Mouse (Mus musculus): Measurements from ENCODE around the gene Fam213a. TPM values are rescaled to one million over a fixed set of nuclear protein-coding genes. Genes with fewer than 3 reads are reported as not detected.

Gene Fam213a
- 216 and 236 TPM in 2 replicates for polyA plus RNA-seq (2015; fragmentation: Nextera tagmentation; extraction: Ambion mirVana)

DNA sequence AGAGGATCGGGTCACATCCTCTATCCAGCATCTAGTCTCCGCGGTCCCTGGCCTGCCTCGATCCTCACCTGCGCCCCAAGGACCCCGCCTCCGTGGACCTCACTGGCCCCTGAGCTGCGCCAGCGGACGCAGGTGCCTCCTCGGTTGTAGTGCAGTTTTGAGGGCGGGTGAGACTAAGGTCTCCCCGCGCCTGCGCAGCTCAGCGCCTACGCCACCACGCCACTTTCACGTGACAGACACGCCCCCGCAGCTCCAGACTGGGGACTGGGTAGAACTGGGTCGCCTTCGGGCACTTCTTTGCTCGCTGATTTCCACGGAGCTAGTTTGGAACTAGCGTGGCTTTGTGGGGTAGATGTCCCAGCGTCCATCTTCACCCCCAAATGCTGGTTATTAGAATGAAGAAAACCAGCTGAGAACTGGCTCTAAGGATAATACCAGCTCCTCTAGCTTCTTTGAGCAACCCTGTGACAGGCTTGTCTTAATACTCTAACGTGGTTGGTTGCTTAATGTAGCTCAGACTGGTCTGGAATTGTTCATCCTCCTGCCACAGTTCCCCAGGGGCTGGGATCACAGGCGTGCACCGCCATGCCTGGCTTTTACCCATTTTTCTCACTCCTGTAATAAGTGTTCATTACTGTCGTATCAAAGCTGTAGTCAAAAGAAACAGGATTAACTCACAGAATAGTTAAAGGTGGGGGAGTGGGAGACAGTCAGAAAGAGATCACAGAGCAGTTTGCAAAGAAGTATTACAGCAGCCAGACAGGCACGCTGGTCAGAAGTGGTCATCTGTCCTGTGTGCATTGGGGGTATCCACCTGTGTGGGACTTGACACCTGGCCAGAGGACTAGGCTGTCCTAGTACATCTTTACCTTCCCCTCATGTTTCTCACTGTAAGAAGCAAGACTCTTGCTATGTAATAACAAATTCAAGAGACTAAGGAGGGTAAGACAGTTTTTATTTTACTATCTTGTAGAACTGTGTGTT, at the start of gene Fam213a:
Fam213a (minus strand) TSS at position 159 of the 984 bp plus-strand sequence.

DNA sequence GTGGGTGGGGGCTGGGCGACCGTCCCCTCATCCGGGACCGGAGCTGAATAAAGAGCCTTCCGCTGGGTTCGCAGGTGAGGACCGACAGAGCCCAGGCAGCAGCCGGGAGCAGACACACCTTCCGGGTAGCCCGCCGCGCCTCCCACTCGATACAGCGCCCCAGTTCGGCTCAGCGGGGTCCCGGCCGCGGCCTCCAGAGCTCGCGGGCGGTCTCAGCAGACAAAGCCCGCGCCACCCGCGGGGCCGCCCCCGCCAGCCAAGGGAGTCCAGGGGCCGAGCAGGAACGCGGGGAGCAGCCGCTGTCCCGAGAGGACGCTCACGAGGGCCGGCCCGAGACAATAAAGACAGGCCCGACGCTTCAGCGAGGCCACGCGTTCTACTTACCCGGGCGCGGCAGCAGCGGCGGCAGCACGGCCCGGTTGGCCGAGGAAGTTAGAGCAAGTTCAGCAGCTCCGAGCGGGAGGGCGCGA, 47.2 kb downstream of the Fam213a start, which contains the start of gene Tspan14:
Tspan14 (minus strand) TSS at position 416 of the 470 bp plus-strand sequence.

Other genes starting within 250 kb of the Fam213a start
- gene Sh2d4b, start 120.5 kb downstream of the Fam213a start, polyA plus RNA-seq (2015; fragmentation: Nextera tagmentation; extraction: Ambion mirVana): 0.16 and 0.19 TPM in 2 replicates
- gene Tspan14, start 47.0 kb downstream of the Fam213a start, polyA plus RNA-seq (2015; fragmentation: Nextera tagmentation; extraction: Ambion mirVana): 45.2 and 46.7 TPM in 2 replicates
- 0.21 and 0.26 TPM in 2 replicates for gene Dydc2, start 55.4 kb upstream of the Fam213a start, polyA plus RNA-seq (2015; fragmentation: Nextera tagmentation; extraction: Ambion mirVana)
- 0.16 and 0.33 TPM in 2 replicates for gene Dydc1, start 59.1 kb upstream of the Fam213a start, polyA plus RNA-seq (2015; fragmentation: Nextera tagmentation; extraction: Ambion mirVana)
- gene Mat1a, start 91.2 kb upstream of the Fam213a start, polyA plus RNA-seq (2015; fragmentation: Nextera tagmentation; extraction: Ambion mirVana): 0.23 and 1.1 TPM in 2 replicates
- 0.10 and 0.12 TPM in 2 replicates for gene Sftpa1, start 118.0 kb upstream of the Fam213a start, polyA plus RNA-seq (2015; fragmentation: Nextera tagmentation; extraction: Ambion mirVana)
- gene Mbl1, start 137.7 kb upstream of the Fam213a start, polyA plus RNA-seq (2015; fragmentation: Nextera tagmentation; extraction: Ambion mirVana): not detected in 2 replicates
- not detected in 2 replicates for gene Sftpd, start 171.4 kb upstream of the Fam213a start, polyA plus RNA-seq (2015; fragmentation: Nextera tagmentation; extraction: Ambion mirVana)